Mouse (Mus musculus) heart, adult 2 months (tissue): ENCODE data around the gene Rasgrf1.

Source experiments
- CTCF ChIP-seq: fragments of 200-600 bp; IDR thresholded peaks from 2 replicates; pipeline ENCODE4 v1.8.1; 2022; ENCODE audit warnings: antibody characterized with exemption, mild to moderate bottlenecking, moderate library complexity
- POLR2A ChIP-seq: fragments of 200-500 bp; IDR thresholded peaks from 2 replicates; pipeline ENCODE4 v1.6.1; 2011; ENCODE audit warnings: mild to moderate bottlenecking, low read depth, low read length, control low read depth; ENCODE audit not compliant: insufficient read depth

DNA sequence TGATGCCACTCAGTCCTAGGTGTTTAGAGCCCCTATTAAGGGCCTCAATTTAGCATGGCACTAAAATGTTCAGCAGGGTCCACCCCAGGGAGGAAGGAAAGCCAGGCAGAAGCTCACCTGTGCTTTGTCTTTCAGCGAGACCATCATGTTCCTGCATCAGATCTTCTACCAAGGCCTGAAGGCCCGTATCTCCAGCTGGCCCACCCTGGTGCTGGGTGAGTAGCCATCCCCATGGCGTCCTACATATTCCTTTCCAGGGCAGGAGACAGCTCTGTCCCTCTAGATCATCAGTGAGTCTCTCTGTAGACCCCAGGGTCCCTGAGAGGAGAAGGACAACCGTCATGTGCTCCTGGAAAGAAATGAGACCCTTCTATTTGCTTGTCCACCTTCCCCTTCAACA, 58.0 kb downstream of the Rasgrf1 start:
- TF ChIP-seq POLR2A: no peak
- TF ChIP-seq CTCF: no peak
